In the genomic region with DNA sequence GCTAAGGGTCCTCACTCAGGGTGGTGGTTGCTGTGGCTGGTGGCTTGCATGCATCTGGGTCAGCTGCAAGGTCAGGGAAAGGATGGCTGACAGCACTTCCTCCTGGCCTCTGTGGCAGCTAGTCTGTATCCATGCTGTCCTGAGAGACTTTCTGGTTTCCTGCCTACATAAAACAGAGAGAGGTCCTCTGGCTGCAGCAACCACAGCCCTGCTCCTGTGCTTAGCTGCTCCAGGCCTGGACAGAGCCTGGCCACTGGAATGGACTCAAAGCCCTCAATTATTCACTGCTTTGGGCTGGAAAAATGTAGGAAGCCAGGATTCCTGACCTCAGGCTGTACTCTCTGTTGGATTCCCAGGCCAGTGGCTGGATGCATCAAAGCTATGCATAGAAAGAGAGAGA, we compare ENCODE assay signal across 18 mouse cellular contexts. TPM values are rescaled to one million over a fixed set of nuclear protein-coding genes. Genes with fewer than 3 reads are reported as not detected.
DNase-seq lines count a peak whose midpoint lies in the region; ATAC-seq and TF ChIP-seq lines count a peak whose summit lies in the region.
"Had no signal": no experiment of that assay in that cellular context is flagged by ENCODE, and none has a peak within 500 bp of the region (broad histone marks: within the 10 kb centered on the region; RNA-seq: fewer than 3 reads in every experiment).

No protein-coding gene starts in this region.

- H3K36me3 ChIP-seq in liver, embryonic 13.5 days: no peaks in the 10 kb centered on the region
- H3K36me3 ChIP-seq in embryonic facial prominence, embryonic 10.5 days (replicated peaks): no peaks in the 10 kb centered on the region
- no peaks in the 10 kb centered on the region for H3K36me3 ChIP-seq in limb, embryonic 15.5 days
- H3K36me3 ChIP-seq in forebrain, postnatal 0 days (ENCODE audit: insufficient read depth): no peaks in the 10 kb centered on the region
- H3K36me3 ChIP-seq: embryonic facial prominence, embryonic 15.5 days had no signal

- H3K4me3 ChIP-seq in liver, embryonic 13.5 days (replicated peaks): no peak overlapping the region
- H3K4me3 ChIP-seq in embryonic facial prominence, embryonic 10.5 days: no peak overlapping the region
- no peak overlapping the region for H3K4me3 ChIP-seq in limb, embryonic 15.5 days
- no peak overlapping the region for H3K4me3 ChIP-seq in forebrain, postnatal 0 days (ENCODE audit: low read depth, low read length)
- H3K4me3 ChIP-seq in layer of hippocampus, adult 2 months: no peak overlapping the region
- H3K4me3 ChIP-seq: embryonic facial prominence, embryonic 15.5 days had no signal

- H3K9me3 ChIP-seq in liver, embryonic 13.5 days (replicated peaks): no peaks in the 10 kb centered on the region
- H3K9me3 ChIP-seq in embryonic facial prominence, embryonic 10.5 days: no peaks in the 10 kb centered on the region
- H3K9me3 ChIP-seq in limb, embryonic 15.5 days: no peaks in the 10 kb centered on the region
- no peaks in the 10 kb centered on the region for H3K9me3 ChIP-seq in forebrain, postnatal 0 days (ENCODE audit: low read length)
- H3K9me3 ChIP-seq: embryonic facial prominence, embryonic 15.5 days had no signal

- TF ChIP-seq CTCF in forebrain, postnatal 0 days (IDR thresholded peaks at IDR 0.05; ENCODE audit: low read depth): no peak
- TF ChIP-seq CTCF in layer of hippocampus, adult 2 months (conservative IDR thresholded peaks at IDR 0.05): no peak

- ATAC-seq in liver, embryonic 13.5 days (ENCODE audit: low read depth): peak; percentile 39; the same call in 1 of the 2 replicates
- ATAC-seq in limb, embryonic 15.5 days (ENCODE audit: insufficient number of reproducible peaks, low FRiP score, low TSS enrichment, low read depth): no peak
- no peak for ATAC-seq in forebrain, postnatal 0 days
- ATAC-seq: activated CD4-positive, CD25-positive, alpha-beta regulatory T cell, adult 4 months; forebrain, embryonic 14.5 days; hindbrain, embryonic 16.5 days had no signal

- peak; percentile 31 to 56 for DNase-seq in heart, adult 9 months (ENCODE audit: low spot score in 2 of 2)
- no peak for DNase-seq in heart, adult 8-10 months (ENCODE audit: low spot score)
- no peak for DNase-seq in liver, embryonic 13.5 days
- no peak for DNase-seq in liver
- no peak for DNase-seq in embryonic facial prominence, embryonic 10.5 days (ENCODE audit: low spot score)
- DNase-seq in forebrain, postnatal 0 days: no peak
- no peak for DNase-seq in layer of hippocampus, adult 2 months (ENCODE audit: low spot score in 2 of 2)
- DNase-seq: cerebellum, adult 18-20 months; thymus, postnatal 14 days had no signal

- no peak overlapping the region for H3K27ac ChIP-seq in liver, embryonic 13.5 days
- peak overlapping the region; percentile 51; the same call in 1 of the 2 replicates for H3K27ac ChIP-seq in embryonic facial prominence, embryonic 10.5 days (replicated peaks)
- H3K27ac ChIP-seq in limb, embryonic 15.5 days: peak overlapping the region; percentile 50; the same call in 1 of the 2 replicates
- no peak overlapping the region for H3K27ac ChIP-seq in forebrain, postnatal 0 days (ENCODE audit: low read depth, low read length)
- H3K27ac ChIP-seq in layer of hippocampus, adult 2 months: no peak overlapping the region
- H3K27ac ChIP-seq: embryonic facial prominence, embryonic 15.5 days had no signal

- H3K27me3 ChIP-seq in liver, embryonic 13.5 days: peaks cover 9% of the 10 kb centered on the region; the same call in 1 of the 2 replicates
- peaks cover 24% of the 10 kb centered on the region for H3K27me3 ChIP-seq in embryonic facial prominence, embryonic 10.5 days (replicated peaks; ENCODE audit: low read depth, poor library complexity, severe bottlenecking)
- no peaks in the 10 kb centered on the region for H3K27me3 ChIP-seq in limb, embryonic 15.5 days
- no peaks in the 10 kb centered on the region for H3K27me3 ChIP-seq in forebrain, postnatal 0 days (ENCODE audit: insufficient read depth, low read length)
- H3K27me3 ChIP-seq: embryonic facial prominence, embryonic 15.5 days had no signal

- no peak overlapping the region for H3K4me2 ChIP-seq in liver, embryonic 13.5 days
- H3K4me2 ChIP-seq in limb, embryonic 15.5 days: no peak overlapping the region
- no peak overlapping the region for H3K4me2 ChIP-seq in forebrain, postnatal 0 days (ENCODE audit: low read depth)
- H3K4me2 ChIP-seq: embryonic facial prominence, embryonic 15.5 days; liver, embryonic 11.5 days; midbrain, embryonic 11.5 days had no signal

- peaks cover 39% of the 10 kb centered on the region for H3K4me1 ChIP-seq in liver, embryonic 13.5 days (replicated peaks)
- peaks cover 32% of the 10 kb centered on the region for H3K4me1 ChIP-seq in embryonic facial prominence, embryonic 10.5 days
- H3K4me1 ChIP-seq in limb, embryonic 15.5 days: peaks cover 26% of the 10 kb centered on the region
- no peaks in the 10 kb centered on the region for H3K4me1 ChIP-seq in forebrain, postnatal 0 days (ENCODE audit: insufficient read depth)

- H3K9ac ChIP-seq in liver, embryonic 13.5 days: no peak overlapping the region
- H3K9ac ChIP-seq in limb, embryonic 15.5 days: no peak overlapping the region
- no peak overlapping the region for H3K9ac ChIP-seq in forebrain, postnatal 0 days
- H3K9ac ChIP-seq: embryonic facial prominence, embryonic 15.5 days had no signal

RNA-seq across cellular contexts. Expression of a gene that starts 2.6 kb away (rescaled TPM):
- 1 to 10 TPM in 2 of 4 experiments, under 1 TPM in 2; 0.44 to 2.4 (median 1.1) TPM for total RNA-seq in heart, adult 8-10 months (2022)
- polyA plus RNA-seq in liver, embryonic 13.5 days (2015; fragmentation: Nextera tagmentation; extraction: Ambion mirVana): 9.7 and 12.3 TPM in 2 replicates
- 5.5 and 7.9 TPM in 2 replicates for polyA plus RNA-seq in embryonic facial prominence, embryonic 10.5 days (2016; fragmentation: Nextera tagmentation; extraction: Ambion mirVana)
- 231 and 577 TPM in 2 replicates for polyA plus RNA-seq in limb, embryonic 15.5 days (2015; fragmentation: Nextera tagmentation; extraction: Ambion mirVana)
- 0.19 TPM in 1 of 2 replicates, not detected in the other for total RNA-seq in forebrain, postnatal 0 days (2014; rRNA removed)
- polyA plus RNA-seq in forebrain, postnatal 0 days (2015; fragmentation: Nextera tagmentation; extraction: Ambion mirVana): 0.39 and 0.48 TPM in 2 replicates
- 1 to 10 TPM; 2.9 to 3.2 TPM for total RNA-seq in layer of hippocampus, adult 2 months (2021)
- total RNA-seq: granulocyte monocyte progenitor cell, adult 5-6 weeks; MEL had no signal
- polyA plus RNA-seq: activated CD4-positive, CD25-positive, alpha-beta regulatory T cell, adult 4 months had no signal

RNA-seq across cellular contexts. Expression of a gene that starts 10.7 kb away (rescaled TPM):
- total RNA-seq in heart, adult 8-10 months (2022): 10 to 100 TPM in 1 of 4 experiments, 1 to 10 TPM in 3; 7.2 to 12.7 (median 8.4) TPM
- polyA plus RNA-seq in liver, embryonic 13.5 days (2015; fragmentation: Nextera tagmentation; extraction: Ambion mirVana): 5.7 and 7.1 TPM in 2 replicates
- 29.0 and 32.2 TPM in 2 replicates for polyA plus RNA-seq in embryonic facial prominence, embryonic 10.5 days (2016; fragmentation: Nextera tagmentation; extraction: Ambion mirVana)
- 96.2 and 105 TPM in 2 replicates for polyA plus RNA-seq in limb, embryonic 15.5 days (2015; fragmentation: Nextera tagmentation; extraction: Ambion mirVana)
- total RNA-seq in forebrain, postnatal 0 days (2014; rRNA removed): 23.6 and 27.2 TPM in 2 replicates
- 28.5 and 30.3 TPM in 2 replicates for polyA plus RNA-seq in forebrain, postnatal 0 days (2015; fragmentation: Nextera tagmentation; extraction: Ambion mirVana)
- total RNA-seq in layer of hippocampus, adult 2 months (2021): 10 to 100 TPM; 11.8 to 12.1 TPM

RNA-seq across cellular contexts. Expression of a gene that starts 41.8 kb away (rescaled TPM):
- 1 to 10 TPM; 5.0 to 8.6 (median 5.5) TPM for total RNA-seq in heart, adult 8-10 months (2022)
- 0.16 and 0.68 TPM in 2 replicates for polyA plus RNA-seq in liver, embryonic 13.5 days (2015; fragmentation: Nextera tagmentation; extraction: Ambion mirVana)
- polyA plus RNA-seq in embryonic facial prominence, embryonic 10.5 days (2016; fragmentation: Nextera tagmentation; extraction: Ambion mirVana): 7.5 TPM in 2 replicates
- 63.8 and 67.8 TPM in 2 replicates for polyA plus RNA-seq in limb, embryonic 15.5 days (2015; fragmentation: Nextera tagmentation; extraction: Ambion mirVana)
- total RNA-seq in forebrain, postnatal 0 days (2014; rRNA removed): 0.31 and 0.81 TPM in 2 replicates
- polyA plus RNA-seq in forebrain, postnatal 0 days (2015; fragmentation: Nextera tagmentation; extraction: Ambion mirVana): 0.35 and 0.40 TPM in 2 replicates
- total RNA-seq in layer of hippocampus, adult 2 months (2021): 1 to 10 TPM in 1 of 2 experiments, under 1 TPM in 1; 0.97 to 1.3 TPM
- total RNA-seq: granulocyte monocyte progenitor cell, adult 5-6 weeks; MEL had no signal

RNA-seq across cellular contexts. Expression of a gene that starts 56.7 kb away (rescaled TPM):
- total RNA-seq in heart, adult 8-10 months (2022): 10 to 100 TPM; 36.0 to 45.8 (median 40.9) TPM
- 33.8 and 36.8 TPM in 2 replicates for polyA plus RNA-seq in liver, embryonic 13.5 days (2015; fragmentation: Nextera tagmentation; extraction: Ambion mirVana)
- polyA plus RNA-seq in embryonic facial prominence, embryonic 10.5 days (2016; fragmentation: Nextera tagmentation; extraction: Ambion mirVana): 47.4 and 51.9 TPM in 2 replicates
- 89.7 and 104 TPM in 2 replicates for polyA plus RNA-seq in limb, embryonic 15.5 days (2015; fragmentation: Nextera tagmentation; extraction: Ambion mirVana)
- 53.2 and 55.7 TPM in 2 replicates for total RNA-seq in forebrain, postnatal 0 days (2014; rRNA removed)
- polyA plus RNA-seq in forebrain, postnatal 0 days (2015; fragmentation: Nextera tagmentation; extraction: Ambion mirVana): 20.8 and 21.0 TPM in 2 replicates
- total RNA-seq in layer of hippocampus, adult 2 months (2021): 100 to 1,000 TPM; 220 to 231 TPM

RNA-seq across cellular contexts. Expression of a gene that starts 59.6 kb away (rescaled TPM):
- total RNA-seq in heart, adult 8-10 months (2022): over 10,000 TPM in 2 of 4 experiments, 1,000 to 10,000 TPM in 2; 8,821 to 11,650 (median 10,060) TPM
- polyA plus RNA-seq in liver, embryonic 13.5 days (2015; fragmentation: Nextera tagmentation; extraction: Ambion mirVana): 4.3 and 19.2 TPM in 2 replicates
- polyA plus RNA-seq in embryonic facial prominence, embryonic 10.5 days (2016; fragmentation: Nextera tagmentation; extraction: Ambion mirVana): 1.1 and 4.4 TPM in 2 replicates
- 87.0 and 226 TPM in 2 replicates for polyA plus RNA-seq in limb, embryonic 15.5 days (2015; fragmentation: Nextera tagmentation; extraction: Ambion mirVana)
- 0.67 and 0.77 TPM in 2 replicates for total RNA-seq in forebrain, postnatal 0 days (2014; rRNA removed)
- polyA plus RNA-seq in forebrain, postnatal 0 days (2015; fragmentation: Nextera tagmentation; extraction: Ambion mirVana): 0.63 and 0.89 TPM in 2 replicates
- 1 to 10 TPM; 1.4 to 1.6 TPM for total RNA-seq in layer of hippocampus, adult 2 months (2021)
- total RNA-seq: granulocyte monocyte progenitor cell, adult 5-6 weeks; MEL had no signal

Comparison
In these comparisons a context has a peak if more than half of its experiments do, and no peak if none do; other contexts are left out.
1. DNase-seq: peak in heart, adult 9 months (2 of 2); none in heart, adult 8-10 months (single experiment), liver, embryonic 13.5 days (single experiment), liver (single experiment), embryonic facial prominence, embryonic 10.5 days (single experiment), forebrain, postnatal 0 days (single experiment) and layer of hippocampus, adult 2 months (0 of 2).
2. H3K27ac ChIP-seq: peak in embryonic facial prominence, embryonic 10.5 days (single experiment) and limb, embryonic 15.5 days (single experiment); none in liver, embryonic 13.5 days (single experiment), forebrain, postnatal 0 days (single experiment) and layer of hippocampus, adult 2 months (single experiment).
3. RNA of a gene that starts 2.6 kb away (polyA plus RNA-seq): 231 to 577 TPM in limb, embryonic 15.5 days; 9.7 to 12.3 TPM in liver, embryonic 13.5 days, 5.5 to 7.9 TPM in embryonic facial prominence, embryonic 10.5 days and 0.39 to 0.48 TPM in forebrain, postnatal 0 days; every median in the first group is over 10 times any median in the second.